Mouse (Mus musculus) adrenal gland, postnatal 36 days (tissue): ENCODE data around the gene Cyp2d11. TPM values are rescaled to one million over a fixed set of nuclear protein-coding genes. Genes with fewer than 3 reads are reported as not detected.

Source experiments
- DNase-seq, 2 experiments: peaks; one replicate each; pipeline ENCODE4 v3.0.0; 2021; ENCODE audit warnings: mixed read lengths in 1 of 2
- microRNA-seq: library from miRNA; unstranded; fragments of <30 nt; microRNA quantifications from one replicate; pipeline ENCODE4 v1.2.0, GENCODE M21; 2021
- total RNA-seq, 2 experiments: library from RNA; stranded (reverse); gene quantifications; 2 replicates each; pipeline ENCODE4 v1.2.3; 2021

Cyp2d11 gene
- total RNA-seq, 2 experiments from 2014 or later: not detected

DNA sequence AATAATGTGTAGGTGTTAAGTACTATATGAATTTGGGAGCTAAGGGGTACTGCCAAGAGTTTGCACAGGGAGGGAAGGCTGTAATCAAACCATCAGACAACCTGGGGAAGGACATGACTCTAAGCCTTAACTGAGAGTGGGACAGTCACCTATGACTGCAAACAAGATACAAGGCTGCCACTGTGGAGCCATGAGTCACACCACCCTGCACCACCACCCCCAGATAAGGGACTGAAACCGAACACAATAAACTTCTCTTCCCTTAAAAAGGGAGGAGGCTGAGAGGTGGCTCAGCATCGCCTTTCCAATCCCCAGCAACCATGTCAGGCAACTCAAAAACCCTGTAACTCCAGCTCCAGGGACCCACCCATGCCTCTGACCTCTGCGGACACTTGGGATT is 42.3 kb downstream of the Cyp2d11 start:
- DNase-seq: peak in 1 of 2 experiments; percentile 28

GRCm38 (mm10) chr15:82350349-82350748 is 43.5 kb downstream of the Cyp2d11 start:
- DNase-seq: no peak

- DNase-seq: no peak
These were observed 44.9 kb downstream of the Cyp2d11 start for GRCm38 (mm10) chr15:82348999-82349341.

- no peak for DNase-seq
These were observed 45.4 kb downstream of the Cyp2d11 start for GRCm38 (mm10) chr15:82348258-82348998.

DNA sequence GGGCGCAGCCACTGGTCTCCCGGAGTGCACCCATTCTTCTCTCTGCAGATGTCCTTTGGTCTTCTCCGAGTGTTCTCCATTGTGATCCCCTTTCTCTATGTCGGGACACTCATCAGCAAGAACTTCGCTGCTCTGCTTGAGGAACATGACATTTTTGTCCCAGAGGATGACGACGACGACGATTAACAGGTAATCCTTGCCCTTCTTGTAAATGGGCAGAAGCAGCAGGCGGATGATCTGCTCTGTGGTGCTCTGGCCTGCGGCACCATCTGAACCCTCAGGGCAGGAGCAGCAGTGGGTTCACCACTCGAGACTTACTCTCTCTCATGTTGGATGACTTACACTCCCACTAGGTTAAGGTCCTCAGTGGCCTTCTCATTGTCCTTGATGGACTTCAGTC is 46.0 kb downstream of the Cyp2d11 start:
- DNase-seq: no peak

GRCm38 (mm10) chr15:82347303-82347676 is 46.5 kb downstream of the Cyp2d11 start:
- DNase-seq: no peak

- DNase-seq: no peak
These were observed 47.1 kb downstream of the Cyp2d11 start for GRCm38 (mm10) chr15:82346580-82347302.

DNA sequence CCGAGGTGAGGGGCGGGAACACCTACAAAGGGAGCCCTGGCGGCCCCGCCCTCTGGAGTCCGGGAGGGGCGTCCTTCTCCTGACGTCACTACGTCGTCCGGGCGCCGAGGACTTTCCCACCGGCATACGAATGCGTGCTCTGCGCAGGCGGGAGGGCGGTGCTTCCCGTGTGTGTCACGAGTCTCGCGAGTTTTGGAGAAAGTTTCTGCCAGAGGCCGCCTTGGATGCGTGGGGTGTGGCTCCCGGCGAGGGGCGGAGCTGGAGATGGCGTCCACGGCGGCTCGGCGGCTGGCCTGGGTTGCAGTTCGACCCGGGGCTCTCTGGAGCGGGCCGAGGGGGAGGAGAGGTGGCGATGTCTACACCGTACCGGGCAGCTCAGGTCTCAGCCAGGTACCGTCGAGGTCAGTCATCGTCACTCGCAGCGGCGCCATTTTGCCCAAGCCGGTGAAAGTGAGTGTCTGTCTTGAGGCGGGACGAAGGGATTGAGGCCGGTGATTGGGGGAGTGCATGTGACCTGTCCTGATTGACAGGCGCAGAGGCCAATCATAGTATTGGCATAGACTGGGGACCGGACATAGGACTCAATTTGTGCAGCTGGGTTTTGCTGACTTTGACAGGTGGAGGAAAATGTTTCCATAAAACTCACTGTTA is 47.9 kb downstream of the Cyp2d11 start:
- DNase-seq: peak; percentile 98

- DNase-seq: no peak
These were observed 48.9 kb downstream of the Cyp2d11 start for GRCm38 (mm10) chr15:82344971-82345370.

DNA sequence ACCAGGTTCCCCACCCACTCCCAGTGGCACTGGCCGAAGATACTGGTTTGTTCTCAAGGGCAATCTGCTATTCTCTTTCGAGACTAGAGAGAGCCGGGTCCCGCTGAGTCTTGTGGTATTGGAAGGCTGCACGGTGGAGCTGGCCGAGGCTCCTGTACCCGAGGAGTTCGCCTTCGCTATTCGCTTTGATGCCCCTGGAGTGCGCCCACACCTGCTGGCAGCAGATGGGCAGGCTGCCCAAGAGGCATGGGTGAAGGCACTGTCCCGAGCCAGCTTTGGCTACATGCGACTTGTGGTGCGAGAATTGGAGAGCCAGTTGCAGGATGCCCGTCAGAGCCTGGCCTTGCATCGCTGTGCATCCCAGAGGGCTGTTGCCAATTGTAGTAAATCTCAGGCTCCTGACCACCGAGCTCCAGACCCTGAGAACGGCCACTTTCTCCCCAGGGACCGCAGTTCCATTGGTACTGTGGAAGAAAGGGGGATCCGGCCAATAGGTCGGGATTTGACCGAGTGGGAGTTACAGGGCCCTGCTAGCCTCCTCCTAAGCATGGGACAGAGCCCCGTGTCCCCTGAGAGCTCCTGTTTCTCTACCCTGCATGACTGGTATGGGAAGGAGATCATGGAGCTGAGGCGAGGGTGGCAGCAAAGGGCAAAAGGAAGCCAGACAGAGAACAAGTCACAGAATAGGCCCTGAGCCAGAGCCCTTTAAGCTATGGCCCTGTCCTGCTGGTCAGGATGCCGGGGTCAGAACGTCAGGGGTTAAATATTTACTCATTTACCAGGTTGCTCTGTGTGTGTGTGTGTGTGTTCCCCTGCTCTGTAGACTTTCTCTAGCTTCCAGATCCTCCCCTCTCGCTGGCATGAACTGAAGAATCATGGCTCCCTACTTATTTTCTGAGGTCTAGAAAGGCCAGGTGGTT is 50.2 kb downstream of the Cyp2d11 start:
- DNase-seq: no peak

- DNase-seq: no peak
These were observed 51.3 kb downstream of the Cyp2d11 start for GRCm38 (mm10) chr15:82342543-82342935.

GRCm38 (mm10) chr15:82341675-82342542 is 51.9 kb downstream of the Cyp2d11 start:
- DNase-seq: no peak

DNA sequence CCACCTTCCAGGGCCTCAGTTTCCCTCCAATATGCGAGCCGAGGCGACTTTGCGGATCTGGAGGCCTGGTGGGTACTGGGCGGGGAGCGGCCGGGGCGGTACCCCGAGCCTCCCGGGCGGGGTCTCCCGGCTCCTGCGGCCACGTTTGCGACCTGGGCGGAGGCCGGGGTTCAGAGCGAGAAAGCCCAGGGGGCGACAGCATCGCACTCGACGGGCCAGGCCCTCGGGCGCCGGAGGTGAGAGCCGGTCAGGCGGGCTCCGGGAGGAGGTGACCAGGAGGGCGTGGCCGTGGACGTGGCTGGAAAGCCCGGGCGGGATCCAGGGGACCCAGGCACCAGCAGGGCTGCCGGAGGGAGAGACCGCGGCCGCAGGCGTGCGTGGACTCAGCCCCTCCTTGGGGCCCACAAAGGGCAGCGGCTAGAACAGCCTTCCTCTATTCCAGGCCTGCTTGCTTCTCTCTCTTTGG is 52.8 kb downstream of the Cyp2d11 start:
- peak; percentile 65 to 80 for DNase-seq

- no peak for DNase-seq
These were observed 53.3 kb downstream of the Cyp2d11 start for GRCm38 (mm10) chr15:82340414-82341035.

GRCm38 (mm10) chr15:82339634-82340254 is 54.1 kb downstream of the Cyp2d11 start:
- DNase-seq: no peak

Small RNA genes lying within 50 kb of the gene (microRNA-seq; reads per million reads assigned to microRNA genes)
- not detected for gene Gm25990
- gene Gm27331: not detected
- not detected for gene Mir7684

Other genes starting within 250 kb of the Cyp2d11 start
- gene Srebf2, start 246.8 kb downstream of the Cyp2d11 start, total RNA-seq: 100 to 1,000 TPM in 1 of 2 experiments, 10 to 100 TPM in 1; 80.3 to 113 TPM
- gene Shisa8, start 181.2 kb downstream of the Cyp2d11 start, total RNA-seq: under 1 TPM; 0.46 to 0.73 TPM
- gene Tnfrsf13c, start 169.7 kb downstream of the Cyp2d11 start, total RNA-seq: under 1 TPM in 1 of 2 experiments, not detected in 1; 0.20 TPM
- 1 to 10 TPM; 2.9 to 4.3 TPM for gene Cenpm, start 149.3 kb downstream of the Cyp2d11 start, total RNA-seq
- 1 to 10 TPM in 1 of 2 experiments, under 1 TPM in 1; 0.23 to 1.2 TPM for gene 1500009C09Rik, start 141.6 kb downstream of the Cyp2d11 start, total RNA-seq
- 1 to 10 TPM; 2.6 to 4.3 TPM for gene Sept3, start 119.1 kb downstream of the Cyp2d11 start, total RNA-seq
- gene Wbp2nl, start 95.1 kb downstream of the Cyp2d11 start, total RNA-seq: not detected
- gene Naga, start 55.1 kb downstream of the Cyp2d11 start, total RNA-seq: 10 to 100 TPM; 59.1 to 68.1 TPM
- 1 to 10 TPM in 1 of 2 experiments, under 1 TPM in 1; 0.59 to 1.1 TPM for gene Pheta2, start 55.1 kb downstream of the Cyp2d11 start, total RNA-seq
- 100 to 1,000 TPM; 166 to 186 TPM for gene Smdt1, start 55.1 kb downstream of the Cyp2d11 start, total RNA-seq
- 100 to 1,000 TPM; 439 to 578 TPM for gene Ndufa6, start 39.7 kb downstream of the Cyp2d11 start, total RNA-seq
- 10 to 100 TPM; 34.1 to 36.4 TPM for gene Cyp2d22, start 13.8 kb downstream of the Cyp2d11 start, total RNA-seq
- under 1 TPM in 1 of 2 experiments, not detected in 1; 0.83 TPM for gene Cyp2d10, start 13.2 kb upstream of the Cyp2d11 start, total RNA-seq
- gene Cyp2d9, start 39.4 kb upstream of the Cyp2d11 start, total RNA-seq: 1 to 10 TPM in 1 of 2 experiments, not detected in 1; 1.9 TPM
- gene Cyp2d12, start 161.1 kb upstream of the Cyp2d11 start, total RNA-seq: not detected
- gene Cyp2d34, start 226.9 kb upstream of the Cyp2d11 start, total RNA-seq: not detected